In genomic region chr11:118714601-118715524, GRCm38 (mm10) we compare ENCODE assay signal across 13 mouse cellular contexts.
DNase-seq lines count a peak whose midpoint lies in the region; ATAC-seq and TF ChIP-seq lines count a peak whose summit lies in the region.
"Had no signal": no experiment of that assay in that cellular context is flagged by ENCODE, and none has a peak within 500 bp of the region (broad histone marks: within the 10 kb centered on the region; RNA-seq: fewer than 3 reads in every experiment).

No protein-coding gene starts in this region.

- peak overlapping the region; percentile 28; the same call in 1 of the 2 replicates for H3K27ac ChIP-seq in layer of hippocampus, adult 2 months
- H3K27ac ChIP-seq in hindbrain, embryonic 16.5 days (ENCODE audit: low read depth, low read length), result peak overlapping the region; percentile 60
- no peak overlapping the region for H3K27ac ChIP-seq in limb, embryonic 10.5 days
- H3K27ac ChIP-seq: embryonic facial prominence, embryonic 15.5 days; limb, embryonic 13.5 days had no signal

- no peaks in the 10 kb centered on the region for H3K36me3 ChIP-seq in hindbrain, embryonic 16.5 days (ENCODE audit: control insufficient read depth, insufficient read depth, low read length)
- H3K36me3 ChIP-seq in limb, embryonic 10.5 days, result no peaks in the 10 kb centered on the region
- H3K36me3 ChIP-seq: embryonic facial prominence, embryonic 15.5 days; limb, embryonic 13.5 days had no signal

- no peak overlapping the region for H3K4me3 ChIP-seq in layer of hippocampus, adult 2 months
- no peak overlapping the region for H3K4me3 ChIP-seq in hindbrain, embryonic 16.5 days (ENCODE audit: low read length)
- no peak overlapping the region for H3K4me3 ChIP-seq in limb, embryonic 10.5 days
- H3K4me3 ChIP-seq: embryonic facial prominence, embryonic 15.5 days; limb, embryonic 13.5 days had no signal

- 0 out of 2 replicates have a peak overlapping the region, but pooled peaks have one; percentile 13 for H3K9ac ChIP-seq in hindbrain, embryonic 16.5 days (ENCODE audit: low read depth, low read length)
- H3K9ac ChIP-seq: embryonic facial prominence, embryonic 15.5 days; limb, embryonic 13.5 days had no signal

- no peak for DNase-seq in layer of hippocampus, adult 2 months (ENCODE audit: low spot score in 2 of 2)
- no peak for DNase-seq in layer of hippocampus, postnatal 10 days (ENCODE audit: low spot score in 2 of 2)
- peak; percentile 71 for DNase-seq in cerebellum, adult 9-10 months
- no peak for DNase-seq in limb, embryonic 10.5 days (ENCODE audit: low spot score)
- no peak for DNase-seq in right cerebral cortex, adult 18-20 months
- no peak for DNase-seq in frontal cortex, postnatal 10 days (ENCODE audit: low spot score in 2 of 2)
- DNase-seq: heart, adult 11 months; kidney, postnatal 25 days; thymus, adult 18-20 months had no signal

- H3K4me2 ChIP-seq in hindbrain, embryonic 16.5 days (ENCODE audit: low read length), result no peak overlapping the region
- H3K4me2 ChIP-seq: embryonic facial prominence, embryonic 15.5 days; limb, embryonic 13.5 days had no signal

- TF ChIP-seq CTCF in layer of hippocampus, adult 2 months (conservative IDR thresholded peaks at IDR 0.05), result no peak

- no peaks in the 10 kb centered on the region for H3K27me3 ChIP-seq in hindbrain, embryonic 16.5 days (replicated peaks; ENCODE audit: control insufficient read depth, insufficient read depth, low read length)
- H3K27me3 ChIP-seq in limb, embryonic 10.5 days (ENCODE audit: low read depth, poor library complexity, severe bottlenecking), result no peaks in the 10 kb centered on the region

- H3K9me3 ChIP-seq in hindbrain, embryonic 16.5 days (ENCODE audit: control insufficient read depth, low read length), result no peaks in the 10 kb centered on the region
- no peaks in the 10 kb centered on the region for H3K9me3 ChIP-seq in limb, embryonic 10.5 days (replicated peaks)
- H3K9me3 ChIP-seq: embryonic facial prominence, embryonic 15.5 days; limb, embryonic 13.5 days had no signal

- 52% methylated on average over 26 of the region's 26 CpGs for WGBS in hindbrain, embryonic 16.5 days
- 90% methylated on average over 26 of the region's 26 CpGs for WGBS in limb, embryonic 10.5 days

- ATAC-seq in hindbrain, embryonic 16.5 days, result peak; percentile 48; the same call in 1 of the 2 replicates
- ATAC-seq: intestine, embryonic 16.5 days had no signal

- H3K4me1 ChIP-seq in hindbrain, embryonic 16.5 days (ENCODE audit: control insufficient read depth, insufficient read depth, low read depth, low read length), result peaks cover 39% of the 10 kb centered on the region
- H3K4me1 ChIP-seq in limb, embryonic 10.5 days, result peaks cover 29% of the 10 kb centered on the region
- H3K4me1 ChIP-seq: embryonic facial prominence, embryonic 15.5 days had no signal
